Mouse (Mus musculus) central nervous system, embryonic 11.5 days (tissue): Measurements from ENCODE around the gene Lcn2. TPM values are rescaled to one million over a fixed set of nuclear protein-coding genes. Genes with fewer than 3 reads are reported as not detected.

Source experiments
- polyA plus RNA-seq: library from polyadenylated mRNA; depleted of rRNA; stranded (reverse); fragments of >200 nt; gene quantifications from 2 replicates; pipeline ENCODE4 v1.2.3, GENCODE M21; 2012; rRNA removed

Gene Lcn2
- 0.80 and 0.90 TPM in 2 replicates for polyA plus RNA-seq

DNA sequence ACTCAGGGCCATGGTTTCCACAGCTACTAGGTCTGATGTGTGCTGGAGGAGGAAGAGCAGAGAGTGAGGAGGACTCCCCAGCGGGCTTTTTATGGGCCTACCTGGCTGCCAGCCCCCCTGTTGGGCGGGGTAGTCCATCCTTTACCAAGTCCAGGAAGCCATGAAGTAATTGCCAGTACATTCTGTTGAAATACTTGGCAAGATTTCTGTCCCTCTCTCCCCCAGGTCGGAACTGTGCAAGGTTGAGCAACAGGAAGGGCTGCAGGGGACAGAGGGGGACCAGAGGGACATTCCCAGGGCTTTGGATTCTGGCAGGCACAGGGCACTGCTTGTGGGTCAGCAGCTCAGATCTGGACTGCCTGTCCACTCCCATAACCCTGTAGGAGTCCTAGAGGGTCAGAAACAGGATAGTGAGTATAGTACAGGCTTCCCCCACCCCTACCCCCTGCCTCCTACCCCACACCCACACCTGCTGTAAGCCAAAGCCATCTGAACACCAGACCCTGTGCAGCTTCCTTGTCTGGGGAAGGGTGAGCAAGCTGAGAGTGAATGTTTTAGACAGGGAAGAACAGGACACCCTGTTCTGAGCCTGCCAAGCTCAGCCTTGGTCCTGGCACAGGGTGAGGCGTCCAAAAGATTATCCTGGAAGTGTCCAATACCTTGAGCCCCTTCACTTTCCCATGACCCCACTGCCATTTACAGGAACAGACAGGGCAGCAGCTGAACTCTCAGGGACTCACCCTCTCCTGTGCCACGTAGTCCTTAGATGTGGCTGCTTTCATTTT, at the start of gene Lcn2:
Gene Lcn2 (minus strand): TSS at position 547 of the 785 bp plus-strand sequence.

DNA sequence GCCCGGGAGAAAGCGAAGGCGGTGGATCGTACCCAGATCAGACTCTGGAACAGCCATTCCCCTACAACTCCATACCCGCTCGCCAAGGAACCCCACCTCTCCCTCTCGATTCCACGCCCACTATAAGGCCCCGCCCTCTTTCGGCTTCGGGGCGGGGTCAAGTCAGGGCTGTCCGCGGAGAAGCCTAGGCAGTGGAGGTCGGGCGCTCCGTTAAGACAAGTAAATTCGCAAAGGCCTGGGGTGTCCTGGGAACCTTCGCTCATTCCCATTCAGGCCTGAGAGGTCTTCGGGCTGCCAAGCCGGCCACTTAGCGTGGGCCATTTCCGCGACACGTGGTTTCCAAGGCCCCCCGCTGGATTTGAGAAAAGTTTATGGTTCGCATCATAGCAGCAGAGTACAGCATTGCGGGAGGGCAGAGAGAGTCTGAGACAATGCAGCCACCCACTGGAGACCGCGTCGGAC, 7.5 kb upstream of the Lcn2 start, which contains the start of gene Ptges2:
Gene Ptges2 (plus strand): TSS at position 413 of the 462 bp plus-strand sequence.

DNA sequence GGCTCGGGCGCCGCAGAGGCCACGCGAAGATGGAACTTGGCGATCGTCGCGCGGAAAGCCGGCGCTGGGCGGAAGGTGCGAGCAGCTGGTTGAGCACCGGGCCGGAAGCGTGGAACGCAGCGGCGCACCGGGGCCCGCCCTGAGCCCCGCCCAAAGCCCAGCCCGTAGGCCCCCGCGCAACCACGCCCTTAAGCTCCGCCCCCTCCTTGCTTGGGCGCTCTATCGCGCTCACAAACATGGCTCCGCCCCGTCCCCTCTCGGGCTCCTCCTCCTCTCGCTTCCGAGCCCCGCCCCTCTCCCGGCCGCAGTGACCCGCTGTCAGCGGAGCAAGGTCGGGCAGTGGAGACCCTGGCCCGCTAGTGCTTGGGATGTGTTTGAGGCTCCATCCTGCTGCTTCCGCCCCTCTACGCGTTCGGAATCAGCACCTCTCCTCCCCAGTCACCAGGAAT, 6.3 kb downstream of the Lcn2 start, which contains the start of gene 1110008P14Rik:
Gene 1110008P14Rik (minus strand): TSS at position 164 of the 449 bp plus-strand sequence.

DNA sequence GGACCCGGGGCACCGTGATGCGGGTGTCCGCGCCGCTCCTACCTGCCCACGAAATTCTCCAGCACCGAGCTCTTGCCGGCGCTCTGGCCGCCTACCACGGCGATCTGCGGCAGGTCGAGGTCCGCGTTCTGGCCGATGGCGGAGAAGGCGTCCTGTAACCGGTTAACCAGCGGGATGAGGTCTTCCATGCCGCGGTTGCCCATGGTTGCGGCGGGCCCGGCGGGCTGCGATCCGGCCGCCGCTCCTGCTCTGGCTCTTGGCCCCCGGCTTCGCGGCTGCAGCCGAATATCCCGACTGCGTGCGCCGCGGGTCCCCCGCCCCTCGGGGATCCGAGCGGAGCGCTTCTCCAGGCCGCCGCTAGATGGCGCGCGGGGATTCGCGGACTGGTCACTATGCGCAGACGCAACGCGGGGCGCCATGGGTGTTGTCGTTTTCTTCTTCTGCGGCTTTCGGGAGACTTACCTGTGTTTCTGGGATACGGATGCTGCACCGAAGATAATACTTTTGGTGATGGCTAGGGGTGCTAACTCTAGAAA, 35.0 kb downstream of the Lcn2 start, which contains the start of gene Dnm1:
Gene Dnm1 (minus strand): TSS at position 332 of the 536 bp plus-strand sequence.

DNA sequence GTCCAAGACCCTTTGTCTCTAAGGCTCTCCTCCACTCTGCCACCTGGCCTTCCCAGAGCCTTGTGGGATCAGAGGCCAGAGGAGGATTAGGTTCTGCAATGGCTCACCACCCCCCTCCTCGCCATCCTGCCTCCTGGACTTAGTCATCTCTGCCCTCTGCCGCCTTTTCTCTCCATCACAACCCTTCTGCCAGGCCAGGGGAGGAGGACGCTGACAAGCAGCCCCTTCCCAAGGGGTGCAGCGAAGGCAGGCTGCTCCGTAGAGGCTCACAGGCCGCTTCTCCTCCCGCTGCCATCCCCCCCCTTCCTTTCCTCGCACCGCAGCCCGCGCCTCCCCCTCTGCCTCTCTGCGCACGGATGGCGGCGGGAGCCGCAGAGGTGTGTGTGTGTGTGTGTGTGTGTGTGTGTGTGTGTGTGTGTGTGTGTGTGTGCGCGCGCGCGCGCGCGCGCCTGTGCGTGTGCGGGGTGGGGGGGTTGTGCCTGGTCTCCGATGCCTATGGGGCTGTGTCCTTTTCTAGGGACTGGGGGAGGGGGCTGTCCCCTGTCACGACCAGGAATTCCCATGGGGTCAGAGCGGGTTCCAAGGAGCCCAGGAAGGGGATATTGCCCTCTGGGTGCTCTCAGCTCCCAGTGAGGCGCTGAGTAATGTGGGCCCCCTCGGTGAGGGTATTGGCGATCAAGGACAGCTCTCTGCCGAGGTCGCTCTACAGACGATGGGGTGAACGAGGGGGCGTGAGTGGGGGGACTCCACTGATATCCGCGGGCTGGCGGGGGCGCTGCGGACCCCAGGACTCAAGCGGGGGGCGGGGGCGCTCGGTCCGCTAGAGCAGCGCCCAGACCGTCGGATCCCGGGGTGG, 35.7 kb downstream of the Lcn2 start, which contains the start of gene Ciz1:
Gene Ciz1 (plus strand): TSS at position 177 of the 856 bp plus-strand sequence.

Other genes with a start within 250 kb of the Lcn2 start
- 70.6 and 78.4 TPM in 2 replicates for gene Prrc2b, start 237.2 kb downstream of the Lcn2 start, polyA plus RNA-seq
- gene Pomt1, start 151.7 kb downstream of the Lcn2 start, polyA plus RNA-seq, result 27.8 and 30.9 TPM in 2 replicates
- gene Uck1, start 128.1 kb downstream of the Lcn2 start, polyA plus RNA-seq, result 57.3 and 59.8 TPM in 2 replicates
- gene Golga2, start 100.9 kb downstream of the Lcn2 start, polyA plus RNA-seq, result 36.2 and 38.3 TPM in 2 replicates
- 351 and 391 TPM in 2 replicates for gene Swi5, start 100.2 kb downstream of the Lcn2 start, polyA plus RNA-seq
- gene Ciz1, start 35.9 kb downstream of the Lcn2 start, polyA plus RNA-seq, result 158 and 181 TPM in 2 replicates
- 53.2 and 117 TPM in 2 replicates for gene Dnm1, start 34.9 kb downstream of the Lcn2 start, polyA plus RNA-seq
- gene 1110008P14Rik, start 6.3 kb downstream of the Lcn2 start, polyA plus RNA-seq, result 21.5 and 43.1 TPM in 2 replicates
- gene Ptges2, start 7.6 kb upstream of the Lcn2 start, polyA plus RNA-seq, result 22.1 and 31.9 TPM in 2 replicates
- gene Naif1, start 62.2 kb upstream of the Lcn2 start, polyA plus RNA-seq, result 2.7 and 3.6 TPM in 2 replicates
- 23.9 and 24.1 TPM in 2 replicates for gene Slc25a25, start 63.2 kb upstream of the Lcn2 start, polyA plus RNA-seq
- 9.0 and 12.9 TPM in 2 replicates for gene Fam102a, start 147.1 kb upstream of the Lcn2 start, polyA plus RNA-seq
- 56.0 and 109 TPM in 2 replicates for gene Dpm2, start 182.6 kb upstream of the Lcn2 start, polyA plus RNA-seq
- 3.0 and 4.0 TPM in 2 replicates for gene Pip5kl1, start 186.5 kb upstream of the Lcn2 start, polyA plus RNA-seq
- 0.17 TPM in 1 of 2 replicates, not detected in the other for gene 9430097D07Rik, start 187.4 kb upstream of the Lcn2 start, polyA plus RNA-seq
- 11.2 and 17.1 TPM in 2 replicates for gene St6galnac4, start 198.8 kb upstream of the Lcn2 start, polyA plus RNA-seq
- 11.2 and 18.9 TPM in 2 replicates for gene St6galnac6, start 211.5 kb upstream of the Lcn2 start, polyA plus RNA-seq
- gene Ak1, start 233.5 kb upstream of the Lcn2 start, polyA plus RNA-seq, result 16.9 and 20.1 TPM in 2 replicates